Mouse (Mus musculus): ENCODE measurements at regions not wholly inside any gene's neighbourhood (a gene's known extent, or its start where the extent isn't known, plus 50 kb on each side); places are given as distances from the start of the nearest gene placed in this dataset.

DNA sequence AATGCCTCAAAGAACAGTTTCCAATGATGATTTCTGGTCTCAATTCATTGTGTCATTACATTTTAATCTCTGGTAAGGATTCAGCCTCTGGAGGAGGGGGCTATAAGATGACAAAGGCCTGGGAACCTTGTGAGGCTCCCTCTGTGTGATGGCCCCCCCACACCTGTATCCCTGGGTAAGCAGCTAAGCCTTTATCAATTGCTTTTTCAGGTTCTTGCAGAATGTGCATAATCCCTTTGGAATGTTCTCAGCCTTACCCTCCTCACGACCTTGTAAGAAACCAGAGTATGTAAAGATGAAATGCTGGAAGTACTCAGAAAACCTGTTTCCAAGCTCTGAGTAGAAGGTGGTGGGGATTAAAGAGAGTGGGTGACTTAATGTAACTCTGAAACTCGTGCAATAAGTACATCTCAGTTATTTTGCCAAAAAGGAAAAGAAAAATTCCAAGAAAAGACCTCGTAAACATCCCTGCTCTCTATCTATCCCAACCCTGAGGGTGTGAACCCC, 446.7 kb upstream of the Mctp2 start:
- no peak for TF ChIP-seq POLR2A (IDR thresholded peaks at IDR 0.05; ENCODE audit: borderline replicate concordance, extremely low read depth, insufficient read depth, insufficient read length, poor library complexity, severe bottlenecking)
- no peak for TF ChIP-seq CTCF (IDR thresholded peaks at IDR 0.05; ENCODE audit: borderline replicate concordance, extremely low read depth, insufficient read depth, insufficient read length)

All from brain, embryonic 14.5 days (tissue).